8 mouse cellular contexts compared by ENCODE assay signal in the genomic region with DNA sequence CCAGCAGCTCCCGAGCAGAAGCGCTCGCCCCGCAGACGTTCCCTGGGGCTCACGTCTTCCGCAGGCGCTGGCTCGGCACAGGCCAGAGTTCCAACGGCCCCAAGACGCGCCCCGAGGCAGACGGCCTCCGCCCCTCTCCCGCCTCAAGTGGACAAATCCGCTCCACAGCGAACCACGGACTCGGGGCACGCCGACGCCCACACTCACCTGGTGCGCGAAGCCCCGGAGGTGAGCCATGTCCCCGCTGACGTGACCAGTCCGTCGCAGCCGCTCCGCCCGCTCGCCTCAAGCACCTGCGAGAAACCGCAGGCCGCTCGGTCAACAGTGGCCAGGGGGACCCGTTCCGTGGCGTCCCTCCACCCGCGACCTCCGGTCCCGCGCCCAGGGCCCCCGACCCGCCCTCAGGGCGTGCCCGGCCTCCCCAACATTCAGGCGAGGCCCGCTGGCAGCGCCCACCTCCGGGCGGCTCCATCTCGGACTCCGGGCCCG. TPM values are rescaled to one million over a fixed set of nuclear protein-coding genes. Genes with fewer than 3 reads are reported as not detected.
DNase-seq lines count a peak whose midpoint lies in the region; ATAC-seq and TF ChIP-seq lines count a peak whose summit lies in the region.

No protein-coding gene starts in this region.

- H3K27ac ChIP-seq in left cerebral cortex, adult 2 months = peak overlapping the region; percentile 97
- H3K27ac ChIP-seq in lung, embryonic 16.5 days (ENCODE audit: low read length) = peak overlapping the region; percentile 96

- peak; percentile 70 for ATAC-seq in erythroid progenitor cell, adult 5-6 weeks (replicated peaks; ENCODE audit: low FRiP score, poor library complexity, severe bottlenecking)
- peak; percentile 39 for ATAC-seq in lung, embryonic 16.5 days (ENCODE audit: low read depth)
- no peak for ATAC-seq in inflammation-experienced regulatory T-cells, adult 6 months

- intact Hi-C loops in left cerebral cortex, adult 2 months (cut with DNase I) = loop anchor here (1.0 to 2.0 kb wide), 6 partner anchors 50 to 168 kb away; partner anchors contain the start of genes Bok, Hdlbp, Ing5 and Thap4
- intact Hi-C loops in left cerebral cortex, postnatal 36 days (cut with DNase I) = loop anchor here (1.0 to 10.0 kb wide), 4 partner anchors 52 to 167 kb away; partner anchors contain the start of genes Dtymk, Ing5 and Thap4

- DNase-seq in left cerebral cortex, adult 2 months (ENCODE audit: extremely low spot score in 1 of 2, low spot score in 2 of 2) = peak in 1 of 2 experiments; percentile 62
- DNase-seq in left cerebral cortex, postnatal 36 days (ENCODE audit: low spot score in 2 of 2) = no peak
- DNase-seq in ZHBTc4 (ENCODE audit: low read depth, low spot score) = peak; percentile 60
- peak; percentile 69 for DNase-seq in kidney, adult 9 months
- DNase-seq in right cerebral cortex, postnatal 4 days = peak; percentile 53

- H3K4me2 ChIP-seq in lung, embryonic 16.5 days (ENCODE audit: low read depth, low read length) = peak overlapping the region; percentile 78

- H3K4me3 ChIP-seq in left cerebral cortex, adult 2 months = peak overlapping the region; percentile 92
- H3K4me3 ChIP-seq in lung, embryonic 16.5 days (ENCODE audit: low read length) = peak overlapping the region; percentile 97

- H3K9ac ChIP-seq in lung, embryonic 16.5 days (ENCODE audit: low read length) = peak overlapping the region; percentile 94

- under 1% methylated on average over 57 of the region's 58 CpGs for WGBS in lung, embryonic 16.5 days

- H3K4me1 ChIP-seq in lung, embryonic 16.5 days (replicated peaks; ENCODE audit: control insufficient read depth, insufficient read depth, low read length) = peaks cover 9% of the 10 kb centered on the region

- TF ChIP-seq CTCF in left cerebral cortex, adult 2 months (IDR thresholded peaks at IDR 0.05) = no peak; the same call in 1 of the 2 replicates

- no peaks in the 10 kb centered on the region for H3K9me3 ChIP-seq in lung, embryonic 16.5 days (ENCODE audit: control insufficient read depth, low read length)

- H3K27me3 ChIP-seq in lung, embryonic 16.5 days (ENCODE audit: control insufficient read depth, insufficient read depth, low read depth, low read length) = no peaks in the 10 kb centered on the region

- peaks cover 7% of the 10 kb centered on the region for H3K36me3 ChIP-seq in lung, embryonic 16.5 days (ENCODE audit: control insufficient read depth, insufficient read depth, low read length)

RNA-seq across cellular contexts. Expression of gene Stk25, which starts 23.3 kb away (rescaled TPM):
- 100 to 1,000 TPM; 360 to 388 TPM for total RNA-seq in left cerebral cortex, adult 2 months (2021)
- total RNA-seq in left cerebral cortex, postnatal 36 days (2021) = 100 to 1,000 TPM; 370 to 405 TPM
- total RNA-seq in erythroid progenitor cell, adult 5-6 weeks (2015; ENCODE audit: low replicate concordance) = 28.5 and 36.5 TPM in 2 replicates
- 33.5 and 52.2 TPM in 2 replicates for total RNA-seq in erythroid progenitor cell, adult 5-6 weeks (2017; ENCODE audit: low replicate concordance)
- polyA plus RNA-seq in lung, embryonic 16.5 days (2015; fragmentation: Nextera tagmentation; extraction: Ambion mirVana) = 176 and 183 TPM in 2 replicates
- 10 to 100 TPM; 30.5 to 33.7 (median 32.4) TPM for polyA plus RNA-seq in inflammation-experienced regulatory T-cells, adult 6 months (2017; shearing (Covaris generic))

RNA-seq across cellular contexts. Expression of gene Bok, which starts 50.3 kb away (rescaled TPM):
- total RNA-seq in left cerebral cortex, adult 2 months (2021) = 10 to 100 TPM; 33.2 to 35.8 TPM
- total RNA-seq in left cerebral cortex, postnatal 36 days (2021) = 10 to 100 TPM; 28.3 to 33.2 TPM
- total RNA-seq in erythroid progenitor cell, adult 5-6 weeks (2015; ENCODE audit: low replicate concordance) = not detected in 2 replicates
- total RNA-seq in erythroid progenitor cell, adult 5-6 weeks (2017; ENCODE audit: low replicate concordance) = not detected in 2 replicates
- polyA plus RNA-seq in lung, embryonic 16.5 days (2015; fragmentation: Nextera tagmentation; extraction: Ambion mirVana) = 65.9 and 68.1 TPM in 2 replicates
- not detected for polyA plus RNA-seq in inflammation-experienced regulatory T-cells, adult 6 months (2017; shearing (Covaris generic))

Comparison
In these comparisons a context has a peak if more than half of its experiments do, and no peak if none do; other contexts are left out.
1. DNase-seq: peak in ZHBTc4 (single experiment), kidney, adult 9 months (single experiment) and right cerebral cortex, postnatal 4 days (single experiment); none in left cerebral cortex, postnatal 36 days (0 of 2).
2. RNA of gene Stk25, which starts 23.3 kb away (total RNA-seq): 370 to 405 TPM in left cerebral cortex, postnatal 36 days and 360 to 388 TPM in left cerebral cortex, adult 2 months; 28.5 to 52.2 TPM in erythroid progenitor cell, adult 5-6 weeks; every median in the first group is over 4 times any median in the second.
3. RNA of gene Bok, which starts 50.3 kb away (total RNA-seq): 33.2 to 35.8 TPM in left cerebral cortex, adult 2 months and 28.3 to 33.2 TPM in left cerebral cortex, postnatal 36 days; not detected in erythroid progenitor cell, adult 5-6 weeks; every median in the first group is over 10 times any median in the second.